Mouse (Mus musculus) heart, postnatal 4 days (tissue): Measurements from ENCODE around the gene Mrps16. TPM values are rescaled to one million over a fixed set of nuclear protein-coding genes. Genes with fewer than 3 reads are reported as not detected.
A peak's percentile ranks its signal among the peaks of the same experiment; 100 is the strongest.

Experiments
- DNase-seq: peaks from one replicate; pipeline ENCODE4 v3.0.0; 2021
- total RNA-seq, 2 experiments: library from RNA; stranded (reverse); gene quantifications; 2 replicates each; pipeline ENCODE4 v1.2.3; 2021

Gene Mrps16
- total RNA-seq, 2 experiments from 2014 or later, result 68.8 to 70.0 TPM

- no peak for DNase-seq
Observed at GRCm38 (mm10) chr14:20363230-20363629, 30.2 kb downstream of the Mrps16 start.

- DNase-seq, result peak; percentile 96
Observed at GRCm38 (mm10) chr14:20347991-20348541, 45.4 kb downstream of the Mrps16 start, which contains the start of the genes Ecd and Fam149b. Gene Ecd (minus strand): TSS chr14:20348121. Gene Fam149b (plus strand): TSS chr14:20348162.

DNA sequence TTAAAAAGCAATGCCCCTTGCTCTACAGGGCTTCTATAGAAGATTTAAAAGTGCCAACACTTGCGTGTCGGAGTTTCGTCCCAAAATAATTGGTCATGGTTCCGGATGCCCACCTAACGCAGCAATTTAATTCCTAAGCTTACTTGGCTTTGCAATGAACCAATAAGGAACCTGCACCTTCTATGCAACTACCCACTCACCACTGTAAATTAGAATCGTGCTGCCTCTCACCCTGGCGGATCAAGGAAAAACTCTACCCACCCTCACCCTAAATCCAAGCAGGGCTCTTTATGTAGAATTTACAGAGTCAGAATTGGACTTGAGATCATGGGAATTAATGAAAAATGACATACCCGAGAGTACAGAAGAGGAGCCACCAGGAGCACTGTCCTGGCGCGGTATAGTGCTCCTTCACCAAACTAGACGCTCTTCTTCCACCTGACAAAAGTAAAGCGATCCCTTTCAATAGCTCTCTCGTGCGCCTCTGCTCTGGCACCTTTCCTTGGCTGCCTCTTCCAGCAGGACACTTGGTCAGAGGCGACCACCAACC is 45.9 kb downstream of the Mrps16 start:
- peak; percentile 11 for DNase-seq

DNA sequence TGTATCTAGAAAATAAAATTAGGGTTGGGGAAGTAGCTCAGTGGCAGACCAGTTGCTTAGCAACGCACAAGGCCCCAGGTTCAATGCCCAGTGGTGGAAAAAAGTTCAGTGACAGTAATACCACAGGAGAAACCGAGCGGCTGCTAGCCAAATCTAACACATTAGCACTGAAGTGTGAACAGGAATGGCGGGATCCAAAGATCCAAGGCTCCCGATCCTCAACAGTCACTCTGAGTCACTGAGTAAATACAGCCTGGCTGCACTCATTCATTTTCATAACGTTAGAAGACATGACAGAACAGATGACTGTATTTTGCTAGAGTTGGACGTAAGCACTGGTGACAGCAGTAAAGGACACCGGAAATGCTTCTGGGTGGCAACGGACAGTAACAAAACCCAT is 47.5 kb downstream of the Mrps16 start:
- no peak for DNase-seq

DNA sequence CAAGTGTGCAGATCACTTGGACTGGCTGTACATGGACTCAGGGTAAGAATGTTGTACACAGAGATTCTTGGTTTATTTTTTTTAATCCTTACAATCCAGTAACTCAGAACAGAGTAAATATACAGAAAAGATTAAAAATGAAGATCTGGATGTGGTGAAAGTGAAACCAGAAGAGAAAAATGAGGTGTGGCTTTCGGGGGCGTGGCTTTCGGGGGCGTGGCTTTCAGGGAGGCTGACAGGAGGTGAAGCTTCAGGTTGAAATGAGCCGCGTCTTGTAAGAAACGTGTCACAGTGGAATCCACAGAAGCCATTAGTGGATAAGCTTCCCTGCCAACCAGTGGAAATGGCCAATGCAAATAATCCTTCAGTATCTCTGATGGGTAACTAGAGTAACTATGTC is 52.6 kb downstream of the Mrps16 start:
- no peak for DNase-seq

DNA sequence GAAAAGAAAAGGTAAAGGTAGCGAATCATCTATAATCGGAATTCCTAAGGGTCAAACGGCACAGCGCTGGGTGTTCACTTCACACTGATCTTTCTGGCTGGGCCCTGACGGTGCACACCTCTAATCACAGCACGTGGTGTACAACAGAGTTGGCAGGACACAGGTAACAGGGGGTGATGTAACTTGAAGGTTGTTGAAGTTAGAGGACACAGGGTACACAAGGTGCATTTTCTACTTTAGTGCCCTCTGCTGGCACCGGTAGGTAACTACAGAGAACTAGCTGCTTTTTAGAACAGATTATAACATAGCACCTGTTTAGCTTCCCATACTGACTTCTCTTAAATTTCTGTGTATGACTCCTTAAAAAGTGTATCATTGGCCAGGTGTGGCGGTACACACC is 53.3 kb downstream of the Mrps16 start:
- peak; percentile 46 for DNase-seq

- no peak for DNase-seq
Observed at GRCm38 (mm10) chr14:20339415-20339814, 54.0 kb downstream of the Mrps16 start.

Other genes starting within 250 kb of the Mrps16 start
- gene Kcnk5, start 211.8 kb downstream of the Mrps16 start, total RNA-seq, result 1 to 10 TPM; 1.3 to 1.7 TPM
- not detected for gene Kcnk16, start 124.4 kb downstream of the Mrps16 start, total RNA-seq
- gene Nudt13, start 98.9 kb downstream of the Mrps16 start, total RNA-seq, result 10 to 100 TPM; 19.7 to 20.3 TPM
- 10 to 100 TPM; 33.6 to 35.7 TPM for gene Ecd, start 45.5 kb downstream of the Mrps16 start, total RNA-seq
- gene Fam149b, start 45.5 kb downstream of the Mrps16 start, total RNA-seq, result 10 to 100 TPM; 34.4 to 35.8 TPM
- 10 to 100 TPM; 39.7 to 42.5 TPM for gene Dnajc9, start 4.7 kb downstream of the Mrps16 start, total RNA-seq
- gene Cfap70, start 58.6 kb upstream of the Mrps16 start, total RNA-seq, result under 1 TPM; 0.29 to 0.54 TPM
- 10 to 100 TPM; 49.5 to 57.1 TPM for gene Anxa7, start 86.5 kb upstream of the Mrps16 start, total RNA-seq
- gene Mss51, start 103.3 kb upstream of the Mrps16 start, total RNA-seq, result 1 to 10 TPM in 1 of 2 experiments, under 1 TPM in 1; 0.97 to 1.2 TPM
- 10 to 100 TPM; 71.7 to 79.0 TPM for gene Ppp3cb, start 152.9 kb upstream of the Mrps16 start, total RNA-seq
- 10 to 100 TPM; 15.2 to 15.4 TPM for gene Usp54, start 247.4 kb upstream of the Mrps16 start, total RNA-seq